Mouse (Mus musculus) hindbrain, embryonic 12.5 days (tissue): ENCODE data around the gene Gpr4. TPM values are rescaled to one million over a fixed set of nuclear protein-coding genes. Genes with fewer than 3 reads are reported as not detected.

Experiments used
- ATAC-seq: fragments of 200-750 bp; cut with Nextera tagmentation; 2 replicates; pipeline ENCODE4 v1.8.0; 2017; ENCODE audit warnings: moderate TSS enrichment; ENCODE audit not compliant: low FRiP score
- H3K27ac ChIP-seq: fragments of 300-500 bp; sonication (generic); 2 replicates; pipeline ENCODE4 v1.5.1; 2016; ENCODE audit warnings: mild to moderate bottlenecking
- H3K27me3 ChIP-seq: fragments of 300-500 bp; sonication (generic); 2 replicates; pipeline ENCODE4 v1.6.1; 2016; ENCODE audit warnings: mild to moderate bottlenecking
- H3K36me3 ChIP-seq: fragments of 300-500 bp; sonication (generic); 2 replicates; pipeline ENCODE4 v1.6.1; 2016; ENCODE audit warnings: mild to moderate bottlenecking
- H3K4me1 ChIP-seq: fragments of 300-500 bp; sonication (generic); 2 replicates; pipeline ENCODE4 v1.6.1; 2016
- H3K4me2 ChIP-seq: fragments of 300-500 bp; sonication (generic); replicated peaks from 2 replicates; pipeline ENCODE4 v1.6.1; 2016; ENCODE audit warnings: mild to moderate bottlenecking
- H3K4me3 ChIP-seq: fragments of 300-500 bp; sonication (generic); 2 replicates; pipeline ENCODE4 v1.5.1; 2016; ENCODE audit warnings: mild to moderate bottlenecking
- H3K9ac ChIP-seq: fragments of 300-500 bp; sonication (generic); 2 replicates; pipeline ENCODE4 v1.6.1; 2016; ENCODE audit warnings: mild to moderate bottlenecking, moderate library complexity
- H3K9me3 ChIP-seq: fragments of 300-500 bp; sonication (generic); replicated peaks from 2 replicates; pipeline ENCODE4 v1.6.1; 2016; ENCODE audit warnings: mild to moderate bottlenecking
- WGBS: fragments of 180-500 bp; shearing (Covaris S2); methylation state at CpG from one replicate; pipeline ENCODE4 v1.1.7; 2016; 5-methylcytosine and 5-hydroxymethylcytosine counted together
- polyA plus RNA-seq: library from polyadenylated mRNA; unstranded; fragments of >200 nt; fragmentation: Nextera tagmentation; extraction: Ambion mirVana; gene quantifications from 2 replicates; pipeline ENCODE4 v1.2.1, GENCODE M21; 2016

Gpr4 gene
- polyA plus RNA-seq, 1 experiment from 2014 or later: 2.2 TPM

DNA sequence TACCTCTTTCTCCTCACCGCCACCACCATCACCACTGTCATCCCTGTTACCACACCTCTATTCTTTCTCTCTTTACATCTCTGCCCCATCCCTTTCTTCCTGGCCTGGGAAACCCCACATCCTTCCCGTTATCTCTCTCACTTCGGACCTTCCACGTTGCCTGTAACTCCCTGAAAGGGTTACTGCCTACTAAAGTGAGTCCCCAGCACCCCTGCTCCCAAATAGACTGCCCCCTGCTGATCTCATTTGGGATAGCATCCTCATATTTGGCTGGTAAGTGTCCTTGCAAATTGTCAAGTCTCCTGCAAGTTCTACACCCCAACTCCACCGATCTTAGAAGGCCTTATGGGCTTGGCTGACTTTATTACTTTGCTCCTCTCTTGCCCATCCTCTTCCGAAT is 15.7 kb upstream of the Gpr4 start:
- Histone ChIP-seq H3K4me1 (no peaks in the 10 kb centered on the region), H3K36me3 (peaks cover 81% of the 10 kb centered on the region), H3K9me3 (peaks cover 4% of the 10 kb centered on the region; the same call in 1 of the 2 replicates), H3K4me3 (no peak overlapping the region), H3K9ac (no peak overlapping the region), H3K27me3 (no peaks in the 10 kb centered on the region), H3K4me2 (no peak overlapping the region), H3K27ac (no peak overlapping the region)
- WGBS: 68% methylated on average over 6 of the region's 6 CpGs
- ATAC-seq: no peak

DNA sequence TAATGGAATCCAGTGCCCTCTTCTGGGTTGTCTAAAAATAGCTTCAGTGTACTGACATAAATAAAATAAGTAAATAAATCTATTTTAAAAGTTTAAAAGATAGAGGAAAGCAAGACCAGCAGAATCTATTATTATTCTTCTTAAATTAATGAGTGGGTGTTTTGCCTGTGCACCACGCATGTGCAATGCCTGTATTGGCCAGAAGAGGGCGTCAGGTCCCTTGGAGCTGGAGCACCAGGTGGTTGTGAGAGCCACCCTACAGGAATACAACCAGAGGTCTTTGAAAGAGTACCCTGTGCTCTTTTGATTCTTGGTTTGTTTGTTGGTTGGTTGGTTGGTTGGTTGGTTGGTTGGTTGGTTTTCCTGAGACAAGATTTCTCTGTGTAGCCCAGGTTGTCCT is 14.4 kb upstream of the Gpr4 start:
- Histone ChIP-seq H3K4me3 (no peak overlapping the region), H3K27me3 (no peaks in the 10 kb centered on the region), H3K4me2 (no peak overlapping the region), H3K9ac (no peak overlapping the region), H3K27ac (no peak overlapping the region), H3K36me3 (peaks cover 69% of the 10 kb centered on the region), H3K4me1 (no peaks in the 10 kb centered on the region), H3K9me3 (peaks cover 4% of the 10 kb centered on the region; the same call in 1 of the 2 replicates)
- ATAC-seq: no peak
- 21% methylated on average over 2 of the region's 2 CpGs for WGBS

DNA sequence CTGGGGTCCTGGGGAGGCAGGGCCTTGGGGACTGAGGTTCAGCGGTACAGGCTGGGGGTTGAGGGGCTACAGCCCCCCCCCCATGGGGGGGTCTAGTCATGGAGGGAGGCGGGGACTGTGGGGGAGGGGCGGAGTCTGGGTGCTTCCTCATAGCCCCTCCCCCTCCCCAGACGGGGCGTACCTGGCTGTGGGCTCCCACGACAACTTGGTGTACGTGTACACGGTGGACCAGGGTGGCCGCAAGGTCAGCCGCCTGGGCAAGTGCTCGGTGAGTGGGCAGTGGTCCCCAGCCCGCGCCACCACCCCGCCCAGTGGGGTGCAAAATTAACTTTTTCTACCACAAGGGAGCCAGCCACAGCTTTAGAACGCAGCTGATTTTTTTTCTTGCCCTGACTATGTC is 10.7 kb upstream of the Gpr4 start:
- peak; percentile 54 for ATAC-seq
- H3K36me3 ChIP-seq: peaks cover 65% of the 10 kb centered on the region
- no peaks in the 10 kb centered on the region for H3K9me3 ChIP-seq

DNA sequence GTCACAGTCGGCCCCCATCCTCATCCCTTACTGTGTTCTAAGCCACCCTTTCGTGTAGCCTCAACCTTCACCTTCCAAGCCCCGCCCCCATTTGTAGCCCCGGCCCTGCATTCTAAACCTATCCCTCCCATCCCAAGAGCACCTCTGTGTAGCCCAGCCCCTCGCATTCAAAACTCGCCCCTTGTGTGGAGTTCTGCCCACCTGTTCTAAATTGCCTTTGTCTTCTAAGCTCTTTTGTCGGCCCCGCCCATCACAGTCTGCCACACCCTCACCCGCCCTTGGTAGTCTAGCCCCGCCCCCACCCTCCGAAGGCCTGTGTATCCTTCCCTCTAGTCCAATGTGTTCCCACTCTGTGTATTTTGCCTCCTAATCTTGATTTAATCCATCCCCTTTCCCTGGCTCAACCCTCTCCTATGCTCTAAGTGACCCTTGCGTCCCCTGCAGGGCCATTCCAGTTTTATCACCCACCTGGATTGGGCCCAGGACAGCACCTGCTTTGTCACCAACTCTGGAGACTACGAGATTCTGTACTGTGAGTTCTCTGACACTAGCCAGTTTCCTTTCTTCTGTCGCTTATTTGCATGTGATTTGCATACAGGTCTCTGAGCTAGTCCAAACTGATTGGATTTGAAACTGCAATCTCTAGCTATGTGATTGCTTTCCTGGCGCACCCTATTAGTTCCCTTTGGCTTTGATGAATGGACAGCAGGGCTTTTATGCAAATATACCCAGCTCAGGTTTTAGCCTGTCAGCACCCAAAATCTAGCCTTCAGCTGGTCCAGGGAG is 10.1 kb upstream of the Gpr4 start:
- H3K36me3 ChIP-seq: peaks cover 62% of the 10 kb centered on the region
- no peak overlapping the region for H3K4me2 ChIP-seq
- no peak overlapping the region for H3K4me3 ChIP-seq
- no peaks in the 10 kb centered on the region for H3K4me1 ChIP-seq
- 0 out of 2 replicates have a peak, but pooled peaks have one; percentile 14 for ATAC-seq
- no peak overlapping the region for H3K9ac ChIP-seq
- H3K27me3 ChIP-seq: no peaks in the 10 kb centered on the region
- H3K27ac ChIP-seq: no peak overlapping the region
- 59% methylated on average over 15 of the region's 15 CpGs for WGBS
- H3K9me3 ChIP-seq: no peaks in the 10 kb centered on the region

More for the DNA sequence above, 10.7 kb upstream of the Gpr4 start:
- WGBS: 73% methylated on average over 12 of the region's 15 CpGs
- Histone ChIP-seq H3K27me3 (no peaks in the 10 kb centered on the region), H3K4me3 (no peak overlapping the region), H3K4me2 (no peak overlapping the region), H3K4me1 (no peaks in the 10 kb centered on the region), H3K27ac (no peak overlapping the region), H3K9ac (no peak overlapping the region)

DNA sequence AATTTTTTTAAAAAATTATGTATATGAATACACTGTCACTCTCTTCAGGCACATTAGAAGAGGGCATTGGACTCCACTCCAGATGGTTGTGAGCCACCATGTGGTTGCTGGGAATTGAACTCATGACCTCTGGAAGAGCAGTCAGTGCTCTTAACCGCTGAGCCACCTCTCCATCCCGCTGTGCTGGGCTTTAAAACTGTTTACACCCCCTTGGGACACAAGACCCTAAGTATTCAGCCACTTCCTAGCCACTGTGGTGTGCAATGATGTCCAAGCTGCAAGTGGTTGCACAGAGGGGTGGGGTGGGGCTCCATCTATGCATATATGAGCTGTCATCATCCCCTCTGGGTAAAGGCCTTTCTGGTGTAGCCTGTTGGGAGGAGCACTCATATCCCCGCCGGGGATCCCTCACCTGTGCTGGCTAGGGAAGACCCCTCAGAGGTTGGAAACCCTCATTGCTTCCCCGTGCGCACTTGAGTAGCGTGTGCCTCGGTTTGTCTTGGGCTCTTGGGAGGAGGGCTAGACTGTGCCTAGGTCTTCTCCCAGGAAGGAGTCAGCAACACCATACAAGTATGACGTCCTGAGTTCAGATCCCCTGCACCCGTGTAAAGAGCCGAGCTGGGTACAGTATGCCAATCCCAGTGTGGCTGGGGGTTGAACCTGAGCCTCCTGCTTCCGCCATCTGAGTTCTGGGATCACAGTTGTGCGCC is 4.0 kb upstream of the Gpr4 start:
- ATAC-seq: no peak
- 82% methylated on average over 13 of the region's 13 CpGs for WGBS
- Histone ChIP-seq H3K4me3 (no peak overlapping the region), H3K27me3 (peaks cover 10% of the 10 kb centered on the region), H3K9me3 (no peaks in the 10 kb centered on the region), H3K4me2 (no peak overlapping the region), H3K9ac (no peak overlapping the region), H3K4me1 (peaks cover 8% of the 10 kb centered on the region), H3K27ac (no peak overlapping the region), H3K36me3 (peaks cover 27% of the 10 kb centered on the region)

DNA sequence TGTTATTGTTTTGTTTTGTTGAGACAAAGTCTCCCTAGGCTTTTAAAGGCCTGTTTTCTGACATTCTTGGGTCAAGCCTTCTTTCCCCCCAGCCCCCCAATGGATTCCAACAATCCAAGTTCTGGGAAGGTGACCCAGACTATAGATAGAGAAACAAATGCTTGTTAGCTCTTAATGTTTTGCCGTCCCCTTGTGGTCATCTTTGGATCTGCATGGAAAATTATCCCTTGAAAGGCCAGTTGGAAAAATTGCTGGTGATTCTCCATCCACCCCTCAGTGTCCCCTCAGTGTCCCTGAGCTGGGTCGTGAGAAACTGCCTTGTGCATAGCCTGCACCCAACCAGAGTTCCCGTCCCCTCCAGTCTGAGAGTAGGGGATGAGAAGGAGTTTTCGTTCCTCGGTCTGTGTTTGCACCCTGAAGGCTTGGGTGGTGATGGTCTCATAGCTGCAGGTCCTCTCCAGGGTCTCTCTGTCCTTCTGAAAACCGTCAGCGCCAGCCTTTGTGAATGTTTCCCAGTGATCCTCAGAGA is 3.3 kb upstream of the Gpr4 start:
- Histone ChIP-seq H3K4me3 (no peak overlapping the region), H3K27ac (no peak overlapping the region), H3K9me3 (no peaks in the 10 kb centered on the region), H3K4me2 (no peak overlapping the region), H3K36me3 (peaks cover 23% of the 10 kb centered on the region), H3K9ac (no peak overlapping the region), H3K27me3 (peaks cover 15% of the 10 kb centered on the region), H3K4me1 (peaks cover 8% of the 10 kb centered on the region)
- whole genome bisulfite sequencing: 48% methylated on average over 7 of the region's 7 CpGs
- no peak for ATAC-seq

DNA sequence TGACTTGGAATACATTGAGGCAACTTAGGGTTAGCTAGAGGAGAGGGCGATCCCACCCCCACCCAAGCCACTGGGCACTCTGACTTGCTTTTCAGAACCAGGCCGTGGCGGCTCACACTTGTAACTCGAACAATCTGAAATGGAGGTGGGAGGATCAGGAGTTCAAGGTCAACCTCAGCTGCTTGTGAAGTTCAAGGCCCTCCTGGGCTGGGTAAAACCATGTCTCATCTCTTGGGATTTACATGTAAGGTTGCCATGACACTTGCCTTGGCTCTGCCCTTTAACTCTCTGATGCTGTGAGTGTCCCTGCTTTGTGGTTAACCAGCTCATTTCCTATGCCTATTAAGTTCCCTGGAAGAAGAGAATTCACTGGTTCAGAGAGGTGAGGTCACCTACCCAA is 2.8 kb upstream of the Gpr4 start:
- WGBS: 93% methylated on average over 4 of the region's 4 CpGs
- Histone ChIP-seq H3K27ac (no peak overlapping the region), H3K4me1 (peaks cover 8% of the 10 kb centered on the region), H3K9ac (no peak overlapping the region), H3K9me3 (no peaks in the 10 kb centered on the region), H3K36me3 (peaks cover 18% of the 10 kb centered on the region), H3K4me3 (no peak overlapping the region), H3K27me3 (peaks cover 17% of the 10 kb centered on the region), H3K4me2 (no peak overlapping the region)
- ATAC-seq: no peak

DNA sequence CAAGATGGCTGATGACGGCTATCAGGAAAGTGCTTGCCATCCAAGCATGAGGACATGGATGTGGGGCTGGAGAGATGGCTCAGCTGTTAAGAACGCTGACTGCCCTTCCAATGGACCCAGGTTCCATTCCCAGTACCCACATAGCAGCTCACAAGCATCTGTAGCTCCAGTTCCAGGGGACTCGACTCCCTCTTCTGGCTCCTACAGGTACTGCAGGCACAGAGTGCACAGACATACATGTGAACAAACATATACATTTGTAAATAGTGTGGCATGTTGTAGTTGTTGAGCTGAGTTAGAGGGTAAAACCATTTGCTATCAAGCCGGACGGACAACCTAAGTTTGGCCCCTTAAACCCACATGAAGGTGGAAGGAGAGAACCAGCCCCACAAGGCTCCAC is 2.3 kb upstream of the Gpr4 start:
- ATAC-seq: no peak
- 90% methylated on average over 5 of the region's 5 CpGs for WGBS
- Histone ChIP-seq H3K4me2 (no peak overlapping the region), H3K4me1 (peaks cover 12% of the 10 kb centered on the region), H3K27ac (no peak overlapping the region), H3K36me3 (peaks cover 13% of the 10 kb centered on the region), H3K4me3 (no peak overlapping the region), H3K27me3 (peaks cover 17% of the 10 kb centered on the region), H3K9ac (no peak overlapping the region), H3K9me3 (no peaks in the 10 kb centered on the region)

DNA sequence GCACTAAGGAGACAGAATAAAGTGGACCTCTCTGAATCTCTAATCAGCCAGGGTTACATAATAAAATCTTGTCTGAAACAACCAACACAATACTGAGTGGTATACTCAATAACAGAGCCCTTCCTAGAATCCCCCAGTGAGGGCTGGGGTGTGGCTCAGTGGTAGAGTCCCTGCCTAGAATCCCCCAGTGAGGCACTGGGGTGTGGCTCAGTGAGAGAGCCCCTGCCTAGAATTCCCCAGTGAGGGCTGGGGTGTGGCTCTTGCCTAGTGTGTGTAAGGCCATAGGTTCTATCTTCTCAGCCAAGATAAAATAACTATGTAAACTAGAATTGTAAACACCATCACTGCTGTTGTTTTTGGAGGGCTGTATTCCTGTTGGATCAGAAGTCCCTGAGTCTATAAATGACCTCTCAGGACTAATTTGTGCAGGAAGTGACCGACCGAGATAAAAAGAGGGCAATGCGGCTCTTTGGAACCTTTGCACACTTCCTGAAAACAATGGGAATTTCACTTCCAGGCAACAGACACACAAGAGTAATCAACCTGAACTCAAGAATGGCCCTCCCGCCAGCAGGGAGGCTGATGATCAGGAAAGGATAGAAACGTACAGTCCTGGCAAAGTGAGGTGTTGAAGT is 1.2 kb upstream of the Gpr4 start:
- no peaks in the 10 kb centered on the region for H3K9me3 ChIP-seq
- peaks cover 17% of the 10 kb centered on the region for H3K27me3 ChIP-seq
- ATAC-seq: no peak
- H3K4me2 ChIP-seq: no peak overlapping the region
- H3K4me3 ChIP-seq: no peak overlapping the region
- WGBS: 59% methylated on average over 5 of the region's 5 CpGs
- H3K9ac ChIP-seq: no peak overlapping the region
- H3K27ac ChIP-seq: no peak overlapping the region
- H3K4me1 ChIP-seq: peaks cover 17% of the 10 kb centered on the region
- 0 out of 2 replicates have a peak, but pooled peaks cover 1% of the 10 kb centered on the region for H3K36me3 ChIP-seq

DNA sequence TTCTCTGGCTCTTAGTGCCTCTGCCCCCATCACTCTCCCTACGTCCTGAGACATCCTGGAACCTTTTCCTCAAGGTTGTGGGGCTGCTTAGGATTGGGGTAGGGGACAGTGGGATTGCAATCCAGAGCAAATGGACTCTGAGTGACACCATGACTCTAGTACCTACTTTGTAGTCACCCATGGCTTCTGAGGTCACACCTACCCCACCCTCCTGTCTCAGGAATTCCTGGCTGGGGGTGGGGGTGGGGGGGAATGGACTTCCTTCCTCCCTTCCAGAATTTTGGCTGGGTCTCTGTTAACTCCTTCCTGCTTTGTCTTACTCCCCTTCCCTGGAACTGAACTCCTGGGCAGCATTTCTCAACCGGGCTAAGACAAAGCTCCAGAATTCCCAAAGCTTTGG is 1.0 kb downstream of the Gpr4 start:
- no peak overlapping the region for H3K4me3 ChIP-seq
- WGBS: 70% methylated on average over 2 of the region's 2 CpGs
- ATAC-seq: no peak
- no peaks in the 10 kb centered on the region for H3K9me3 ChIP-seq
- no peak overlapping the region for H3K9ac ChIP-seq
- no peaks in the 10 kb centered on the region for H3K36me3 ChIP-seq
- H3K4me2 ChIP-seq: no peak overlapping the region
- H3K4me1 ChIP-seq: peaks cover 17% of the 10 kb centered on the region
- peaks cover 17% of the 10 kb centered on the region for H3K27me3 ChIP-seq
- no peak overlapping the region for H3K27ac ChIP-seq

DNA sequence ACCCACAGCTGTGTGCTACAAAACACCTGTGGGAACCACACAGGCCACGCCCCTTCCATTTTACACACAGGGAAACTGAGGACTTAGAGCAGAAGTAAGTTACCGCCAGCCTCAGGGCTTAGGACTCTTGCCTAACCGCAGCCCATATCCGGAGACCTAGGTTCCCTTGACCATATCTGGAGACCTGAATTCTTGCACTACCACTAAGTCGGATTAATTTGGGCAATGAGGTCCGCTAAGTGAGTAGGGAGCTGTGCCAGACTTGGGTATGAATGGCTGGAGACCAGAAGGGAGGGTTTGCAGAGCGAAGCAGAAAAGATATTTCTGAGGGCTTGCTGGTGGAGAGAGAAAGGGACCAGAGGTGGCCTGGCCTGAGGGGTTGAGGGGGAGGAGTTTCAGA is 2.0 kb downstream of the Gpr4 start:
- Histone ChIP-seq H3K9ac (no peak overlapping the region), H3K9me3 (no peaks in the 10 kb centered on the region), H3K36me3 (no peaks in the 10 kb centered on the region), H3K27me3 (peaks cover 17% of the 10 kb centered on the region), H3K4me1 (peaks cover 17% of the 10 kb centered on the region), H3K4me3 (no peak overlapping the region), H3K27ac (no peak overlapping the region), H3K4me2 (no peak overlapping the region)
- ATAC-seq: no peak
- 68% methylated on average over 7 of the region's 7 CpGs for WGBS

DNA sequence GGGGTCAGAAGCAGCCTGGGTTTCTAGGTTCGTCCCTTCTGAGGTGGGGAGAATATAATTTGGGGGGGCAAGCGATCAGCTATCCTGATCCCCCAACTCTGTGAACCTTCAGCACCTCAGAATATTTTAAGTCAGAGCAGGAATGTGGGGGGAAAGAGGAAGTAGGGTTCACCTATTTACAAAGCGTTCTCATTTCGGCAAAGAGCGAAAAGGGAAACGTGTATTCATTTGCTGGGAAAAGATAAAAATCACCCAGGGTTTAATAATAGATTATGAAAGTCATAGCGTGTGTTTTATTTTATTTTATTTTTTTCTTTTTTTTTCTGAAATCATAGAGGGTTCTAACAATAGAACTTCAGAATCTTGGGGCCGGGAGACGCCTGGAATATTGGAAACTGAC is 2.6 kb downstream of the Gpr4 start:
- no peaks in the 10 kb centered on the region for H3K36me3 ChIP-seq
- H3K4me1 ChIP-seq: peaks cover 17% of the 10 kb centered on the region
- H3K27me3 ChIP-seq: peaks cover 17% of the 10 kb centered on the region
- H3K9me3 ChIP-seq: no peaks in the 10 kb centered on the region
- H3K4me3 ChIP-seq: no peak overlapping the region
- 71% methylated on average over 9 of the region's 9 CpGs for WGBS
- no peak overlapping the region for H3K27ac ChIP-seq
- no peak overlapping the region for H3K4me2 ChIP-seq
- no peak for ATAC-seq
- H3K9ac ChIP-seq: no peak overlapping the region
